Mouse (Mus musculus): ENCODE measurements around the gene H2al2b. TPM values are rescaled to one million over a fixed set of nuclear protein-coding genes. Genes with fewer than 3 reads are reported as not detected.
"Not testable (repeated sequence)": the region's sequence is repeated elsewhere in the genome, so short reads cannot be mapped to it uniquely, and the experiment has no call there.

Gene H2al2b
- polyA plus RNA-seq (2014; fragmentation: Nextera tagmentation; extraction: Ambion mirVana): not detected in 2 replicates

DNA sequence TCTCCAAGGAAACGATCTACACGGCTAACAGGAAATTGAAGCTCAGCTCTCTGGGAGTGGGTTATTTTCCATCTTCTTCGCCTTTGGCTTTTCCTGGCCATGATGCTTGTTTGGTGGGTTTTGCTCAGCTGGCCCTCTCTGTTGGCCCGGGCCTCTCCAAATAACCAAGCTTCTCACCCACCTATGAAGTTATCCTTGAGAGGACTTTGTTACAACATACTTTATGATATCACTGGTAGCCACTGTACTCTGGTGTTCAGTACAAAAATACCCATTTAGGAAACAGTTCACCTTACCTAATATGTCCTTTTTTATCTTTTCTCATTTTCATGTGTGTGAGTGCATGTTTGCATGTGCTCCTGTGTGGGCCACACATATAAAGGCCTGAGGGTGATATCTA lies at the start of gene H2al2b:
Gene H2al2b, minus strand, starts transcription at position 101 of the 400 bp plus-strand sequence.
- not testable (repeated sequence) for DNase-seq (ENCODE audit: low spot score); H3K9me3 ChIP-seq (replicated peaks; ENCODE audit: control insufficient read depth, low read length); H3K27ac ChIP-seq (replicated peaks; ENCODE audit: low read depth, low read length); H3K9ac ChIP-seq (replicated peaks; ENCODE audit: low read length); ATAC-seq (replicated peaks; ENCODE audit: insufficient number of reproducible peaks, low FRiP score, low TSS enrichment, low read depth); H3K36me3 ChIP-seq (replicated peaks; ENCODE audit: control insufficient read depth, insufficient read depth, low read depth, low read length); H3K4me2 ChIP-seq (ENCODE audit: low read depth, low read length); H3K27me3 ChIP-seq (ENCODE audit: control insufficient read depth, insufficient read depth, low read length); H3K4me3 ChIP-seq (ENCODE audit: low read depth, low read length); H3K4me1 ChIP-seq (ENCODE audit: control insufficient read depth, insufficient read depth, low read length)
- no CpG with 5 or more reads among the region's 4 CpGs for WGBS

Other genes starting within 250 kb of the H2al2b start
- not detected in 2 replicates for gene H2al2c, start 121.6 kb downstream of the H2al2b start, polyA plus RNA-seq (2014; fragmentation: Nextera tagmentation; extraction: Ambion mirVana)
- not detected in 2 replicates for gene Sry, start 57.0 kb downstream of the H2al2b start, polyA plus RNA-seq (2014; fragmentation: Nextera tagmentation; extraction: Ambion mirVana)
- gene Gm4064, start 75.5 kb upstream of the H2al2b start, polyA plus RNA-seq (2014; fragmentation: Nextera tagmentation; extraction: Ambion mirVana): not detected in 2 replicates
- gene Rbmy, start 110.0 kb upstream of the H2al2b start, polyA plus RNA-seq (2014; fragmentation: Nextera tagmentation; extraction: Ambion mirVana): not detected in 2 replicates
- not detected in 2 replicates for gene Gm10256, start 110.0 kb upstream of the H2al2b start, polyA plus RNA-seq (2014; fragmentation: Nextera tagmentation; extraction: Ambion mirVana)
- not detected in 2 replicates for gene Gm10352, start 180.3 kb upstream of the H2al2b start, polyA plus RNA-seq (2014; fragmentation: Nextera tagmentation; extraction: Ambion mirVana)
- gene Gm29289, start 211.9 kb upstream of the H2al2b start, polyA plus RNA-seq (2014; fragmentation: Nextera tagmentation; extraction: Ambion mirVana): not detected in 2 replicates

Data from embryonic facial prominence, embryonic 11.5 days (tissue).